Mouse (Mus musculus) stomach, embryonic 14.5 days (tissue): Measurements from ENCODE around the gene Rmnd5a. TPM values are rescaled to one million over a fixed set of nuclear protein-coding genes. Genes with fewer than 3 reads are reported as not detected.
"Not testable (repeated sequence)": the region's sequence is repeated elsewhere in the genome, so short reads cannot be mapped to it uniquely, and the experiment has no call there.

ENCODE experiments used
- ATAC-seq: fragments of 200-750 bp; cut with Nextera tagmentation; 2 replicates; pipeline ENCODE4 v1.8.0; 2017; ENCODE audit warnings: low read depth, moderate TSS enrichment; ENCODE audit not compliant: insufficient number of reproducible peaks, insufficient read depth, low FRiP score
- H3K27ac ChIP-seq: fragments of 300-500 bp; sonication (generic); 2 replicates; pipeline ENCODE4 v1.5.1; 2014; ENCODE audit warnings: mild to moderate bottlenecking, low read length, moderate library complexity, mixed read lengths
- H3K27me3 ChIP-seq: fragments of 300-500 bp; sonication (generic); 2 replicates; pipeline ENCODE4 v1.6.1; 2014; ENCODE audit warnings: low read length, control low read depth, mixed read lengths; ENCODE audit not compliant: control insufficient read depth, insufficient read depth
- H3K36me3 ChIP-seq: fragments of 300-500 bp; sonication (generic); 2 replicates; pipeline ENCODE4 v1.6.1; 2014; ENCODE audit warnings: mild to moderate bottlenecking, control low read depth, low read length, moderate library complexity, mixed read lengths; ENCODE audit not compliant: control insufficient read depth, insufficient read depth
- H3K4me1 ChIP-seq: fragments of 300-500 bp; sonication (generic); 2 replicates; pipeline ENCODE4 v1.6.1; 2014; ENCODE audit warnings: low read length, control low read depth, mixed read lengths; ENCODE audit not compliant: control insufficient read depth, insufficient read depth
- H3K4me2 ChIP-seq: fragments of 300-500 bp; sonication (generic); replicated peaks from 2 replicates; pipeline ENCODE4 v1.6.1; 2014; ENCODE audit warnings: low read depth, low read length, control low read depth
- H3K4me3 ChIP-seq: fragments of 300-500 bp; sonication (generic); 2 replicates; pipeline ENCODE4 v1.5.1; 2014; ENCODE audit warnings: low read depth, low read length, control low read depth
- H3K9ac ChIP-seq: fragments of 300-500 bp; sonication (generic); replicated peaks from 2 replicates; pipeline ENCODE4 v1.6.1; 2014; ENCODE audit warnings: low read depth, mild to moderate bottlenecking, control low read depth, low read length, moderate library complexity, mixed read lengths
- H3K9me3 ChIP-seq: fragments of 300-500 bp; sonication (generic); 2 replicates; pipeline ENCODE4 v1.6.1; 2016; ENCODE audit warnings: low read depth, low read length, control low read depth; ENCODE audit not compliant: control insufficient read depth
- WGBS: fragments of 180-500 bp; shearing (Covaris S2); extraction: QIAGEN DNeasy Blood & Tissue Kit; methylation state at CpG from one replicate; pipeline ENCODE4 v1.1.7; 2014; 5-methylcytosine and 5-hydroxymethylcytosine counted together
- polyA plus RNA-seq: library from polyadenylated mRNA; unstranded; fragments of >200 nt; fragmentation: Nextera tagmentation; extraction: Ambion mirVana; gene quantifications from 2 replicates; pipeline ENCODE4 v1.2.1, GENCODE M21; 2014

The Rmnd5a gene
- polyA plus RNA-seq, 1 experiment from 2014 or later: 10.4 TPM

DNA sequence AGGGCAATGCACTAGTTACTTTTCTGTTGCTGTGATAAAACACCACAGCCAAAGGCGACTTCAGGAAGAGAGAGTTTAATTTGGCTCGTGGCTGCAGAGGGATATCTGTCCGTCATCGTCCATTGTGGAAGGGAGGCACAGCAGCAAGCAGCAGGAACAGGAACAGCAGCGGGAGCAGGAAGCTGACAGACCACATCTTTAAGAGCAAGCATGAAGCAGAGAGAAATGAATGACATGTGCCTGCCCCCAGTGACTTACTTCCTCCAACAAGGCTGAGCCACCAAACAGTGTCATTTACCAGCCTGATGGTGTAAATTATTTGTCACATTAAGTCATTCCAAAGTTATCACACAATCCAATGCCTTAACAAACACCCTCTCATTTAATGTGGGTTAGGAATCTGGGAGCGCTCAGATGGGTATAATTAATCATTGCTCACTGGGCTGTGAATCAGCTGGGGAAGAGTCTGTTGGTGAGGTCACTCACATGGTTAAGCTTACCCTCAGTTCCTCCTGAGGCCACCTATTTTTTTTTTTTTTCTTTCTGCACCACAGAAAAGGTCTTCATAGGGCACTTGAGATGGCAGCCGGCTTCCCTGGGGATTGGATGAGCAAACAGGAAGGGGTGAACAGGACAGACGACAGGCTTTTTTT lies 17.6 kb upstream of the Rmnd5a start:
- H3K9ac ChIP-seq: no peak overlapping the region
- no peak overlapping the region for H3K4me3 ChIP-seq
- no peaks in the 10 kb centered on the region for H3K36me3 ChIP-seq
- H3K9me3 ChIP-seq: no peaks in the 10 kb centered on the region
- 67% methylated on average over 8 of the region's 8 CpGs for WGBS
- H3K4me2 ChIP-seq: no peak overlapping the region
- no peaks in the 10 kb centered on the region for H3K4me1 ChIP-seq
- no peak for ATAC-seq
- H3K27me3 ChIP-seq: no peaks in the 10 kb centered on the region
- H3K27ac ChIP-seq: no peak overlapping the region

DNA sequence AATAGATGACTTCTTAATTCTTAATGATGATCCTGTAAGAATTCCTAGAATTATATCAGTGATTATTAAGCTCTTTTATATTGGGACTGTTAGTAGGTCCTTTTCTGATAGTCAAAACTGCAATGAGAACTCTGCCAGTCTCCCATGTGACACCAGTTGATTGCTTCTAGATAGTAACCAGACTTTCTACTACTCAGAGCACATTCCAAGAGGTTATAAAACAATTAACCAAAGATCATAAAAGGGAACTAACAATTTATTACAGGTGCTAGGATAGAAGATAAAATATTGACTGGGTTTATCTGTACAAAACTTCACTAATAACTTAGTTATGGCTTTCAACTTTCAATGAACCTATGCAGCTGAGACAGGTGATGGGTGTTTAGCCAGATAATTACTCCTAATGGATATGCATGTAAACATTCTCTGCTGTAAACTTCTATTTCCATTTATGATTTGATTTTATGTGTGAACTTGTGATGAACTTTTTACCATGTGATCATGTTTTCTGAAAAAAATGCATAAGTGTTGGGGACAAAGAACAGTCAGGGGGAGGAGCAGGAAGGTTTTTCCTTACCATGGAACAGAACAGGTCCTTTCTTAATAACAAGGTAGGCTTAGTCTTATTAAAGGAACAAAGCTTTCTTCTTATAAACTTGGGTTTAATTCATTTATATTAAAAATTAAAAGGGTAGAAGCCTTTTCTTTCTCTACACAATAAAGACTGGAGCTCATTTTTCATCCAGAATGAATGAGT lies 13.7 kb upstream of the Rmnd5a start:
- H3K4me3 ChIP-seq, H3K9ac ChIP-seq, H3K27ac ChIP-seq, H3K27me3 ChIP-seq, H3K9me3 ChIP-seq, H3K4me1 ChIP-seq, H3K4me2 ChIP-seq, ATAC-seq, H3K36me3 ChIP-seq: not testable (repeated sequence)

DNA sequence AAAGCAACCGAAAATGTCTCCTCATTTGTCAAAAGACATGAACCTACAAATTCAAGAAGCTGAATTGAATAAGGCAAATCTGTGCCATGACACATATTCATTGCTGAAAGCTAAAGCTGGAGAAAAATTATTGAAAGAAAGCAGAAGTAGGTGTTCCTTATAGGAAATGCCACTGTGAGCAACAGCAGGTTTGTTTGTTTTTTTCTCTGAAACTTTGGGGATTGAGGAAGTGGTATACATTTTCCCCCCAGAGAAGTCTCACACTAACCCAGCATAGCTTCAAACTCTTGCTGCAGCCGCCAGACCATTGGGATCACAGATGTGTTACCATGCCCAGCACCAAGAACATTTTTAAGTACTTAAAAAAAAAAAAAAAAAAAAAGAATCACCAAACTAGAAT lies 12.4 kb upstream of the Rmnd5a start:
- Histone ChIP-seq H3K4me2 (no peak overlapping the region), H3K27ac (no peak overlapping the region), H3K4me1 (no peaks in the 10 kb centered on the region), H3K36me3 (no peaks in the 10 kb centered on the region), H3K4me3 (no peak overlapping the region), H3K27me3 (no peaks in the 10 kb centered on the region), H3K9me3 (no peaks in the 10 kb centered on the region), H3K9ac (no peak overlapping the region)
- WGBS: 79% methylated on average over 2 of the region's 2 CpGs
- no peak for ATAC-seq

DNA sequence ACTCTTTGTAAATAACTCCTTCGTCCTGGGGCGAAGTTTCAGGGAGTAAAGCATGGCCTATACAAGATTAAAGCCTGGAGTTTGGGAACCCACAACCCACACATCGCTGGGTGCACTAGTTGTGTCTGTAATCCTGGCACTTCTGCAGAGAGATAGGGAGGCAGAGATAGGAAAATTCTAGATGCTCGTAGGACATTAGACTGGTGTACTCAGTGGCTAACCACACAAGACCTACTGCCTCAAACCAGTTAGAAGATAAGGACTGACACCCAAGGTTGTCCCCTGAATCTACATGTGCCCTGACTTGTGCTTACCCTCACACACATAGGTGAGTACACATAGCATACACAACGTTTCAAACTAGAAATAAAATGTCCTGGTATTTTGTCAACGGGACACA lies 5.1 kb upstream of the Rmnd5a start:
- no peak for ATAC-seq
- H3K9me3 ChIP-seq: no peaks in the 10 kb centered on the region

DNA sequence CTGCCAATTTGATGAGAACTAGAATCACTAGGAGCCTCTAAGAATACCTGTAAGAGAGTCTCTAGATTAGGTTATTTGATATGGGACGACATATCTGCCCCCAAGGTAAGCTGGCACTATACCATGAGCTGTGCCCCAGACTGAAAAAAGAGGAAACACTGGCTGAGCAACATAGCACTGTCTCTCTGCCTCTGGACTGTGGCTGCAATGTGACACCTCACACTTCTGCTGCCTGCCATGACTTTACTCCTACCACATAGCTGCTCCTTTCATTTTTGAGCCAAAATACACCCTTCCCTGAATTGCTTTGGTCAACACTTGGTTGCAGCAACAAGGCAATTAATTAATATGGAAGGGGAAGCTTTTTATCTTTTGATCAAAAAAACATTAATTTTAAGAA lies 4.3 kb upstream of the Rmnd5a start:
- H3K9ac ChIP-seq: no peak overlapping the region
- ATAC-seq: no peak
- H3K9me3 ChIP-seq: no peaks in the 10 kb centered on the region
- H3K4me2 ChIP-seq: no peak overlapping the region
- H3K4me1 ChIP-seq: peaks cover 8% of the 10 kb centered on the region; the same call in 1 of the 2 replicates
- no peak overlapping the region for H3K27ac ChIP-seq
- WGBS: 69% methylated on average over 1 of the region's 1 CpGs
- no peak overlapping the region for H3K4me3 ChIP-seq
- no peaks in the 10 kb centered on the region for H3K36me3 ChIP-seq
- H3K27me3 ChIP-seq: no peaks in the 10 kb centered on the region

More for the DNA sequence above, 5.1 kb upstream of the Rmnd5a start:
- no peak overlapping the region for H3K4me2 ChIP-seq
- H3K27me3 ChIP-seq: no peaks in the 10 kb centered on the region
- H3K27ac ChIP-seq: no peak overlapping the region
- no peak overlapping the region for H3K4me3 ChIP-seq
- 85% methylated on average over 6 of the region's 6 CpGs for WGBS
- no peak overlapping the region for H3K9ac ChIP-seq
- H3K36me3 ChIP-seq: no peaks in the 10 kb centered on the region
- peaks cover 8% of the 10 kb centered on the region; the same call in 1 of the 2 replicates for H3K4me1 ChIP-seq

DNA sequence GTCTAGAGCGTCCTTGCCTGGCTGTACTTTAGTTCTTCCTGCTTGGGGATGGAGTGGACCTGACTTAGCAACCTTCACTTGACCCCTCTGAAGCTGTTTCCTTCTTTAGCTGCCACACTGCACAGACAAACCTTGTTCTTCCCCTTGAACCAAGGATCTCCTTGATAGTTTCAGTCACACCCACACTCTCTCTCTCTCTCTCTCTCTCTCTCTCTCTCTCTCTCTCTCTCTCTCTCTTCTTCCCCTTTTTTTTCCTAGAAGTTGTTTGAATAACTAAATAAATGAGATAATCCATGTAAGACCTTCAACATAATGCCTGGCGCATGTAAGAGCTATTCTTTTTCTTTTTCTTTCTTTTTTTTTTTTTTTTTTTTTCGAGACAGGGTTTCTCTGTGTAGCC lies 1.7 kb upstream of the Rmnd5a start:
- 0 out of 2 replicates have a peak overlapping the region, but pooled peaks have one; percentile 97 for H3K4me2 ChIP-seq
- H3K4me1 ChIP-seq: peaks cover 24% of the 10 kb centered on the region
- H3K9ac ChIP-seq: no peak overlapping the region
- no peak for ATAC-seq
- no peaks in the 10 kb centered on the region for H3K27me3 ChIP-seq
- no peaks in the 10 kb centered on the region for H3K36me3 ChIP-seq
- H3K27ac ChIP-seq: no peak overlapping the region
- WGBS: 82% methylated on average over 2 of the region's 3 CpGs
- H3K9me3 ChIP-seq: no peaks in the 10 kb centered on the region
- no peak overlapping the region for H3K4me3 ChIP-seq

DNA sequence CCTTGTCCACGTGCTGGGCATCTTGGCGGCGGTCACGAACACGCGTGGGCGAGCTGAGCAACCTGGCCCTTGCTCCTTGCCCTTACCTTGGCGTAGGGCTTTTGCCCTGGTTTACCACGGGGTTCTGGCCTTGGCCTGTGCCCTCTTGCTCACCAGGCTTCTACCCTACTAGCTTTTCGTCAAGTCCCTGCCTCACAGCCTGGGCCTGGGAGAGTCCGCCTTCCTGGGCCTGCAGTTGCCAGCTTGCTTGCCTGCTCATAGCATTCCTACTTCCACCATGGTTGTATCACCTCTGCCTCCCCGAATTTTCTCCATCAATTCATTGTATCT lies 779 bp upstream of the Rmnd5a start:
- Histone ChIP-seq H3K4me3 (peak overlapping the region; percentile 94), H3K27me3 (no peaks in the 10 kb centered on the region), H3K4me2 (peak overlapping the region; percentile 97), H3K9ac (peak overlapping the region; percentile 73), H3K4me1 (peaks cover 27% of the 10 kb centered on the region), H3K9me3 (no peaks in the 10 kb centered on the region), H3K27ac (peak overlapping the region; percentile 97), H3K36me3 (no peaks in the 10 kb centered on the region)
- WGBS: 3% methylated on average over 12 of the region's 12 CpGs
- no peak for ATAC-seq

DNA sequence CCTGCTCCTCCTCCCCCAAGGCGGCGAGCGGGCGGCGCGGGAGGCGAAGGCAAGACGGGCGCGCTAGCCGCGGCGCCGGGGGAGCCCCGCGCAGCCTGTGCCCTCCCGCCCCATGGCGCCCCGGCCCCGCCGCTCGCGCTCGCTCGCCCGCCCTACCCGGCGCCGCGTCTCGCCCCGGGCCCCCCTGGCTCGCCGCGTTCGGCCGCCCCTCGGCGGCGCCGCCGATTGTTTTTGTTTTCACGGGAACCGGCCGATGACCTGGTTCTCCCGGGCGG lies 283 bp downstream of the Rmnd5a start:
- H3K9me3 ChIP-seq: no peaks in the 10 kb centered on the region
- H3K36me3 ChIP-seq: no peaks in the 10 kb centered on the region
- peak overlapping the region; percentile 97 for H3K27ac ChIP-seq
- peak overlapping the region; percentile 92 for H3K9ac ChIP-seq
- H3K27me3 ChIP-seq: no peaks in the 10 kb centered on the region
- WGBS: under 1% methylated on average over 21 of the region's 47 CpGs
- ATAC-seq: no peak
- peak overlapping the region; percentile 82 for H3K4me2 ChIP-seq
- H3K4me1 ChIP-seq: peaks cover 27% of the 10 kb centered on the region
- H3K4me3 ChIP-seq: peak overlapping the region; percentile 94
